In the genomic region with DNA sequence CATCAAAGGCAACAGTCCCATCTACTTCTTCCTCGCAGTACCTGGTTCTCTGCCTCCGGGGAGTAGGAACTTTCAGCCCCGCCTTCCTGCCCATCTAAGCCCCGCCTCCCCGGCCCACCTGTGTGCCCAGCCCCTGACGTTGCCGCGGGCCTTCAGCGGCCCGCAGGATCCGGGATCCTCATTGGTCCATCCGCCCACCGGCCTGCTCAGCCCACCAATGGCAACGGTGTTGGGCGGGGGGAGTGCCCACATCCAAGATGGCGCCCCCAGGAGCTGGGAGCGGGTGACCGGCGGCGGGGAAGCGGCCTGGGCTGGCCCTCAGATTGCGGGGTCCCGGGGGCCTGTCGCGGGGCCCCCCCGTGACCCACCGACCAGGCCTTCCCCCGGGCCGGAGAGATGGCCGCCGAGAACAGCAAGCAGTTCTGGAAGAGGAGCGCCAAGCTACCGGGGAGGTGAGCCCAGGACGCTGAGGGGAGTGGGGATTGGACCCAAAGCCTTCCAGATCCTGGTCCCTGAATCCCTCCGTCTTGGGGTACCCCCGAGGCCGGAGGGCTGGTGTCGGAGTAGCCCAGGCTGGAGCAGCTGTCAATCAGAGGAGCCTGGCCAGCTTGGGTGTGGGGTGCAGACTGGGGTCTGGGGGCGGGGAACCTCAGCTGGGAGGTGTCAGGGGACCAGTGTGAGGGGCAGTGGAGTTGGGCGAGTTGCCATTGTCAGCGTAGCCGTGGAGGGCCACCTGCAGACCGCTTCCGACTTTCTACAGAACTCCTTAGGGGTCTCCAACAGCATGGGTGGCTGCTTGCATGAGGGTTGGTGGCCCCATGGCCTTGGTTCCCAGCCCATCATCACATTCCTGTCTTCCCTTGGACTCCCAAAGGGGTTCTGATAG, we compare ENCODE assay signal across 8 mouse cellular contexts. TPM values are rescaled to one million over a fixed set of nuclear protein-coding genes. Genes with fewer than 3 reads are reported as not detected.
DNase-seq lines count a peak whose midpoint lies in the region; ATAC-seq lines count a peak whose summit lies in the region.

A gene (minus strand): TSS at position 96 of the 886 bp plus-strand sequence.
A gene (plus strand): TSS at position 243 of the 886 bp plus-strand sequence.

- ATAC-seq in common myeloid progenitor, adult 5-6 weeks (replicated peaks; ENCODE audit: low read depth, poor library complexity, severe bottlenecking) = peak; percentile 98
- peak; percentile 99 for ATAC-seq in megakaryocyte progenitor cell, adult 5-6 weeks (replicated peaks; ENCODE audit: poor library complexity)

- DNase-seq in ZHBTc4 (ENCODE audit: low read depth, low spot score) = peak; percentile 98
- peak; percentile 88 to 91 for DNase-seq in gastrocnemius, adult 8-10 months (ENCODE audit: low spot score in 2 of 2)
- peak; percentile 96 for DNase-seq in induced T-regulatory cell, adult 2 months (ENCODE audit: low read depth)
- DNase-seq in left cerebral cortex, adult 9 months (ENCODE audit: low spot score in 2 of 2) = peak; percentile 82 to 95
- peak; percentile 93 for DNase-seq in right cerebral cortex, postnatal 14 days
- peak; percentile 91 to 94 for DNase-seq in urinary bladder, postnatal 36 days (ENCODE audit: low spot score in 2 of 2)

RNA-seq across cellular contexts. Expression of the first gene that starts in this region (rescaled TPM):
- total RNA-seq in common myeloid progenitor, adult 5-6 weeks (2017) = not detected in 2 replicates
- not detected for total RNA-seq in gastrocnemius, adult 8-10 months (2022)
- 0.17 TPM in 1 of 2 replicates, not detected in the other for total RNA-seq in megakaryocyte progenitor cell, adult 5-6 weeks (2015)
- total RNA-seq in megakaryocyte progenitor cell, adult 5-6 weeks (2017) = not detected in 2 replicates

RNA-seq across cellular contexts. Expression of the second gene that starts in this region (rescaled TPM):
- total RNA-seq in common myeloid progenitor, adult 5-6 weeks (2017) = 7.0 and 9.6 TPM in 2 replicates
- 10 to 100 TPM in 2 of 4 experiments, 1 to 10 TPM in 2; 9.4 to 13.6 (median 10.0) TPM for total RNA-seq in gastrocnemius, adult 8-10 months (2022)
- total RNA-seq in megakaryocyte progenitor cell, adult 5-6 weeks (2015) = 21.7 and 24.8 TPM in 2 replicates
- 9.3 and 11.3 TPM in 2 replicates for total RNA-seq in megakaryocyte progenitor cell, adult 5-6 weeks (2017)

Comparison
In these comparisons a context has a peak if more than half of its experiments do, and no peak if none do; other contexts are left out.
1. Peak in every context shown above with its lines: DNase-seq and ATAC-seq.